Mouse (Mus musculus): ENCODE data around the gene AI837181. TPM values are rescaled to one million over a fixed set of nuclear protein-coding genes. Genes with fewer than 3 reads are reported as not detected.
A peak's percentile ranks its signal among the peaks of the same experiment; 100 is the strongest.

The AI837181 gene
- polyA plus RNA-seq, 1 experiment from 2014 or later, result 34.2 TPM

DNA sequence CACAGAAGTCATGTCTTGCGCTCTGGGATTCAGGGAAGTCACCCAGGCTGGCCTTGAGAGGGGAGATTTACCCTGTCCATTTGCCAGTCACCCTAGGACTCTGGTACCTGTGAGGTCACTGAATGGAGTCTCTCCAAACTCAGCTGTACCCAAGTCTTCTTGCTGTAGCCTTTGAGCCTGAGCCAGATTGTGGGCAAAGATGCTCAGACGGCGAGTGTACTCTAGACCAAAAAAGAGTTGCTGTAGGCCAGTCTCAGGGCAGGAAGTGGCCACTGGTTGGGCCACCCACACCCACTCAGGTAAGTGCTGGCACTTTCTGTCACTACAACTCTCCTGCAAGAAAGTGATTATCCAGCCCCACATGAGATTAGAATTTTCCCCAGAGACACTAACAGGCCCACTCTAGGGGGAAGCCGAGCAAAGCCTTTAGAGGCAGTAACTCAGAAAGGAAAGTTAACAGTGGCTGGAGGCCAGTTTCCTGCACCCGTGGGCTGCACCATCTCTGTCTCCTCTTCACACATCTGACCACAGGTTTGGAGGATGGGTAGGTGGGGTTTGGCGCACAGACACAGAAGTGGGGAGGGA is 42.1 kb downstream of the AI837181 start:
- no peak for TF ChIP-seq CTCF (IDR thresholded peaks at IDR 0.05; ENCODE audit: low read depth)
- no peak overlapping the region for H3K4me2 ChIP-seq (replicated peaks; ENCODE audit: low read depth)
- 90% methylated on average over 6 of the region's 6 CpGs for WGBS
- H3K36me3 ChIP-seq (ENCODE audit: control insufficient read depth, insufficient read depth), result peaks cover 53% of the 10 kb centered on the region
- ATAC-seq, result no peak
- H3K9ac ChIP-seq (ENCODE audit: low read depth, low read length), result no peak overlapping the region
- no peaks in the 10 kb centered on the region for H3K9me3 ChIP-seq (ENCODE audit: control insufficient read depth)
- no peaks in the 10 kb centered on the region for H3K27me3 ChIP-seq (replicated peaks; ENCODE audit: control insufficient read depth, insufficient read depth, low read length)
- no peaks in the 10 kb centered on the region for H3K4me1 ChIP-seq (replicated peaks; ENCODE audit: control insufficient read depth, insufficient read depth, low read length)
- H3K4me3 ChIP-seq (ENCODE audit: low read depth, low read length), result no peak overlapping the region
- no peak overlapping the region for H3K27ac ChIP-seq (ENCODE audit: low read depth, low read length)

DNA sequence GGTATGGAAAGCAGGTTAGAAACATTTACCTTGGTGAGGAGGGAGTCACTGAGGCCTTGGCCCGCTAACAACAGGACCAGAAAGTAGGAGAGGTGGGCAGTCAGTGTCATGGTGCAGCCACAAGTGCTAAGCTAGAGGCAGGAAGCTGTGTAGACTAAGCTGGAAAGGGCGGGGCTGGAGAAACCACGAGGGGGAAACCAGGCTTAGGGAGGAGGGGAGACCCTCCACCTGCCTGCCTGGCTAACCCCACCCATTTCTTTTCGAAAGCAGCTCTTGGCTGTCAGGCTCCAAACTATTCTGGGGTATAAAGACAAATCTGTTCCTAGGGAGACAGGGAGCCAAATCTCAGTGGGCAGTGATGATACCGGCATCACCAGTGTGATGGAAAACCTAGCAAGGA is 43.4 kb downstream of the AI837181 start, which contains the start of gene Ctsw:
Ctsw (minus strand) TSS at position 134 of the 400 bp plus-strand sequence.
- 47% methylated on average over 5 of the region's 5 CpGs for WGBS
- Histone ChIP-seq H3K27ac (ENCODE audit: low read depth, low read length) (no peak within 1 kb of the TSS), H3K4me3 (ENCODE audit: low read depth, low read length) (no peak within 1 kb of the TSS), H3K4me1 (replicated peaks; ENCODE audit: control insufficient read depth, insufficient read depth, low read length) (no peaks in the 10 kb centered on the region), H3K9me3 (ENCODE audit: control insufficient read depth) (no peaks in the 10 kb centered on the region), H3K9ac (ENCODE audit: low read depth, low read length) (no peak within 1 kb of the TSS), H3K4me2 (replicated peaks; ENCODE audit: low read depth) (no peak within 1 kb of the TSS), H3K36me3 (ENCODE audit: control insufficient read depth, insufficient read depth) (peaks cover 42% of the 10 kb centered on the region), H3K27me3 (replicated peaks; ENCODE audit: control insufficient read depth, insufficient read depth, low read length) (no peaks in the 10 kb centered on the region)
- no peak for TF ChIP-seq CTCF (IDR thresholded peaks at IDR 0.05; ENCODE audit: low read depth)
- no peak for ATAC-seq

DNA sequence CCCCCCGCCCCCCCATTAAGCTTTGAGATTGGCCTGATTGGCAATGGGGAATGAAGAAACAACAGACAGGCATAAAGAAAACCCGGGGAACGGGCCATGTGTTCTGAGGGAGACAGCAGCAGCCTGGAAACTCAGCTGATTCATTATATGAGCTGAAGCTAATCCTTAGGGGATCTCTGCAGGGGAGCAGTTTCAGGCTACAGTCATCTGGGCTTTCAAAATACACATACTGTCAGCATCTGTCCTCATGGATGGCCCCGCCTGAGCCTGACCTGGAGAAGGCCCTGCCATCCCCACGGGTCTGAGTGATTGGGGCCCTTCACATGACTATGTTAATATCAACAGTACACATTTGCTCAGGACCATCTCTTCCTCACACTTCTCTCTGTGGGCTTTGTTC is 46.9 kb downstream of the AI837181 start:
- H3K9me3 ChIP-seq (ENCODE audit: control insufficient read depth), result no peaks in the 10 kb centered on the region
- H3K36me3 ChIP-seq (ENCODE audit: control insufficient read depth, insufficient read depth), result peaks cover 10% of the 10 kb centered on the region; the same call in 1 of the 2 replicates
- H3K27me3 ChIP-seq (replicated peaks; ENCODE audit: control insufficient read depth, insufficient read depth, low read length), result no peaks in the 10 kb centered on the region
- H3K4me1 ChIP-seq (replicated peaks; ENCODE audit: control insufficient read depth, insufficient read depth, low read length), result no peaks in the 10 kb centered on the region
- no peak for TF ChIP-seq CTCF (IDR thresholded peaks at IDR 0.05; ENCODE audit: low read depth)
- H3K4me3 ChIP-seq (ENCODE audit: low read depth, low read length), result no peak overlapping the region
- 60% methylated on average over 5 of the region's 5 CpGs for WGBS
- ATAC-seq, result no peak
- no peak overlapping the region for H3K9ac ChIP-seq (ENCODE audit: low read depth, low read length)
- H3K4me2 ChIP-seq (replicated peaks; ENCODE audit: low read depth), result no peak overlapping the region
- no peak overlapping the region for H3K27ac ChIP-seq (ENCODE audit: low read depth, low read length)

DNA sequence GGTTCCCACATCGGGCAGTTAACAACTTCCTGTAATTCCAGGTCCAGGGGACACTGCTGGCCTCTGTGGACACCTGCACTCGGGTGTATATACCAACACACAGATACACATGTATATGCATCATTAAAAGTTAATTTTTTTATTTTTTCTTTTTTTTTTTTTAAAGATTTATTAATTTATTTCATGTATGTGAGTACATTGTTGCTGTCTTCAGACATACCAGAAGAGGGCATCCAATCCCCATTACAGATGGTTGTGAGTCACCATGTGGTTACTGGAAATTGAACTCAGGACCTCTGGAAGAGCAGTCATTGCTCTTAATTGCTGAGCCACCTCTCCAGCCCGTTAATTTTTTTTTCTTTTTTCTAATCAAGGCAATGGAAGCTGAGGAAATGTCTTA is 47.9 kb downstream of the AI837181 start:
- H3K9ac ChIP-seq (ENCODE audit: low read depth, low read length), result no peak overlapping the region
- WGBS, result 78% methylated on average over 3 of the region's 3 CpGs
- no peak for ATAC-seq
- H3K27me3 ChIP-seq (replicated peaks; ENCODE audit: control insufficient read depth, insufficient read depth, low read length), result no peaks in the 10 kb centered on the region
- peaks cover 3% of the 10 kb centered on the region; the same call in 1 of the 2 replicates for H3K36me3 ChIP-seq (ENCODE audit: control insufficient read depth, insufficient read depth)
- H3K4me3 ChIP-seq (ENCODE audit: low read depth, low read length), result no peak overlapping the region
- TF ChIP-seq CTCF (IDR thresholded peaks at IDR 0.05; ENCODE audit: low read depth), result peak; percentile 53
- H3K4me1 ChIP-seq (replicated peaks; ENCODE audit: control insufficient read depth, insufficient read depth, low read length), result no peaks in the 10 kb centered on the region
- H3K4me2 ChIP-seq (replicated peaks; ENCODE audit: low read depth), result no peak overlapping the region
- no peak overlapping the region for H3K27ac ChIP-seq (ENCODE audit: low read depth, low read length)
- H3K9me3 ChIP-seq (ENCODE audit: control insufficient read depth), result no peaks in the 10 kb centered on the region

DNA sequence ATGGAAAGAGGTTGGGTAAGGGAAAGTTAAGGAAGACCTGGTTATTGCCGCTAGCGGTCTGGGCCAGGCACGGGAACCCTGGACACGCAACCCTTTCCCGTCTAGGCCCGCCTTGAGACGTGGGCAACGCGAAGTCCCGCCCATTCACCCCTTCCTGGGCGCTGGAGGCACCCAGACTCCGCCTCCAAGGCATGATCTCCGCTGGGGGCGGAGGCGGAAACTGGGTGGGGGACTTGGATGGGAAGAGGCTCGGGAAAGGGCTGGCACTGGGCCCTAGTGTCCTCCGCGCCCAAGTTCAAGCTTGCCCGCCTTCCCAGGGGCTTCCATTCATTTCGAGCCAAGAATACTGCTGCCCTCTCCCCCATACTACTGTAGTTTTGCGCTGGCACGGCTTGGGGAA is 48.8 kb downstream of the AI837181 start, which contains the start of gene Efemp2:
Efemp2 (plus strand) TSS at position 235 of the 400 bp plus-strand sequence.
- peak within 1 kb of the TSS; percentile 54 for H3K4me3 ChIP-seq (ENCODE audit: low read depth, low read length)
- 2% methylated on average over 22 of the region's 22 CpGs for WGBS
- peak within 1 kb of the TSS; percentile 75 for H3K9ac ChIP-seq (ENCODE audit: low read depth, low read length)
- ATAC-seq, result peak; percentile 51; the same call in 1 of the 2 replicates
- no peaks in the 10 kb centered on the region for H3K27me3 ChIP-seq (replicated peaks; ENCODE audit: control insufficient read depth, insufficient read depth, low read length)
- peak within 1 kb of the TSS; percentile 93 for H3K4me2 ChIP-seq (replicated peaks; ENCODE audit: low read depth)
- 0 out of 2 replicates have a peak, but pooled peaks have one; percentile 9 for TF ChIP-seq CTCF (IDR thresholded peaks at IDR 0.05; ENCODE audit: low read depth)
- H3K27ac ChIP-seq (ENCODE audit: low read depth, low read length), result peak within 1 kb of the TSS; percentile 74
- H3K4me1 ChIP-seq (replicated peaks; ENCODE audit: control insufficient read depth, insufficient read depth, low read length), result no peaks in the 10 kb centered on the region
- peaks cover 3% of the 10 kb centered on the region; the same call in 1 of the 2 replicates for H3K36me3 ChIP-seq (ENCODE audit: control insufficient read depth, insufficient read depth)
- H3K9me3 ChIP-seq (ENCODE audit: control insufficient read depth), result no peaks in the 10 kb centered on the region

DNA sequence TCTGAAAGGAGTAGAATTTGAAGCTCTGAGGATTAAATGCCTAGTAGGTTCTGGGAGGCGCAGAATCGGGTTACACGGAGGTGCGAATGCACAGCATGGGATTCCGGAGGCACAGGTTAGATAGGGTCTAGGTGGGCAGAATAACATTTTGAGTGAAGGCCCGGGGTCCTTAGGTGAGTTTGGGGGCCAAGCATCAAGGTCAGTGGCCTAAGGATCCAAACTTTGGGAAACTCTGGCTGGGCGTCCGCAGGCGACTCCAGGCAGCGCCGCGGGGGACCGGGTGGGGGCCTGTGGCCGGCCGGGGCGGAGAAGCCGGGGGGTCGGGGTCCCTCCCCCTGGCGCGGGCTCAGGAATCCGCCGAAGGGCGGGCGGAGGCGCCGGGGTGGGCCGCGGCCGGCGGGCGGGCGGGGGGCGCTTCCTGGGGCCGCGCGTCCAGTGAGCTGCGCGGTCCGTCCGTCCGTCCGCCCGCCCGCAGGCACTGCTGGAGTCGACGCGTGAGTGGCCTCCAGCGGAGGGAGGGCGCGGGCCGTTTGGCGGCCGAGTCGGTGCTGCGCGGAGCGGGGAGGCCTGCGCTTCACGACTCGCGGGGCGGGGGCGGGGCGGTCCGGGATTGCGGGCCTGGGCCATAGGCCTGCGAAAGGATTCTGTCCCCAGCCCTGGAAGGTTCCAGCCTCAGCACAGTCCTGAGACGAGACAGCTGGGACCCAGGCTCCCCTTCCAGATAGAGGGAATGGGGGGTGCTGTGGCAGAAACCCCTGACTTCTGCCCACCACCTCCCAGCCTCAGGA is 49.5 kb downstream of the AI837181 start:
- WGBS, result 1% methylated on average over 49 of the region's 68 CpGs
- peak; percentile 40 for ATAC-seq
- no peaks in the 10 kb centered on the region for H3K9me3 ChIP-seq (ENCODE audit: control insufficient read depth)

More for the DNA sequence above, 49.5 kb downstream of the AI837181 start:
- TF ChIP-seq CTCF (IDR thresholded peaks at IDR 0.05; ENCODE audit: low read depth), result 0 out of 2 replicates have a peak, but pooled peaks have one; percentile 9
- Histone ChIP-seq H3K4me1 (replicated peaks; ENCODE audit: control insufficient read depth, insufficient read depth, low read length) (no peaks in the 10 kb centered on the region), H3K27me3 (replicated peaks; ENCODE audit: control insufficient read depth, insufficient read depth, low read length) (no peaks in the 10 kb centered on the region), H3K4me3 (ENCODE audit: low read depth, low read length) (peak overlapping the region; percentile 54), H3K27ac (ENCODE audit: low read depth, low read length) (peak overlapping the region; percentile 74), H3K36me3 (ENCODE audit: control insufficient read depth, insufficient read depth) (peaks cover 3% of the 10 kb centered on the region; the same call in 1 of the 2 replicates), H3K4me2 (replicated peaks; ENCODE audit: low read depth) (peak overlapping the region; percentile 93), H3K9ac (ENCODE audit: low read depth, low read length) (peak overlapping the region; percentile 75)

All from intestine, postnatal 0 days (tissue).